Mouse (Mus musculus) megakaryocyte, embryonic 14.5 days (primary cell): ENCODE measurements around the gene Ddx19a. TPM values are rescaled to one million over a fixed set of nuclear protein-coding genes. Genes with fewer than 3 reads are reported as not detected.

Experiments used
- H3K27me3 ChIP-seq: replicated peaks from 2 replicates; pipeline ENCODE3; 2012; ENCODE audit warnings: inconsistent platforms
- H3K36me3 ChIP-seq: replicated peaks from 2 replicates; pipeline ENCODE3; 2012; ENCODE audit warnings: low read length, inconsistent platforms, mixed read lengths
- H3K4me1 ChIP-seq: 2 replicates; pipeline ENCODE4 v1.6.1; 2012; ENCODE audit warnings: inconsistent platforms
- H3K4me3 ChIP-seq: replicated peaks from 2 replicates; pipeline ENCODE3; 2012; ENCODE audit warnings: moderate library complexity, mild to moderate bottlenecking, inconsistent platforms
- H3K9me3 ChIP-seq: 2 replicates; pipeline ENCODE4 v1.6.1; 2012; ENCODE audit warnings: inconsistent platforms
- FLI1 ChIP-seq: IDR thresholded peaks from 2 replicates; pipeline ENCODE4 v1.6.1; 2012; ENCODE audit warnings: low read length, inconsistent platforms, mixed read lengths
- GATA1 ChIP-seq: IDR thresholded peaks from 3 replicates; pipeline ENCODE4 v1.6.1; 2012; ENCODE audit warnings: mixed read lengths, low read length, inconsistent platforms, borderline replicate concordance
- polyA plus RNA-seq: library from polyadenylated mRNA; stranded (reverse); fragments of >175 nt; gene quantifications from 2 replicates; pipeline ENCODE4 v1.2.3, GENCODE M21; 2012; ENCODE audit warnings: low replicate concordance; ENCODE audit not compliant: insufficient read depth

Ddx19a gene
- polyA plus RNA-seq, 1 experiment: 18.4 TPM

DNA sequence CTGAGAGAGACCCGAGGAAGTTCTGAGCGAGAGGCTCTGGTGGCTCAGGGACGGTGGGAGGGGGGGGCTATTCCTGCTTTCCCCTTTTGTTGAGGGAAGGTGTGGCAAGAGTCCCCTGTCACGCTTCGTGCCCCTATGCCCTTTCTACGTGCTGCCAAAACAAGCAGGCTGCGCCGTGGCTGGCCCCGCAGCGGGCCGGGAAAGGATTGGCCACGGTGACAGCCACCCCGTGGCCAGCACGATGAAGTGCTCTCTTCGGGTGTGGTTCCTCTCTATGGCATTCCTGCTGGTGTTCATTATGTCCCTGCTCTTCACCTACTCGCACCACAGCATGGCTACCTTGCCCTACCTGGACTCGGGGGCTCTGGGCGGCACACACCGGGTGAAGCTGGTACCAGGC is 40.1 kb downstream of the Ddx19a start:
- Histone ChIP-seq H3K27me3 (no peaks in the 10 kb centered on the region), H3K4me1 (peaks cover 45% of the 10 kb centered on the region), H3K4me3 (no peak overlapping the region), H3K9me3 (peaks cover 9% of the 10 kb centered on the region), H3K36me3 (peaks cover 98% of the 10 kb centered on the region)
- TF ChIP-seq FLI1 (no peak), GATA1 (no peak)

DNA sequence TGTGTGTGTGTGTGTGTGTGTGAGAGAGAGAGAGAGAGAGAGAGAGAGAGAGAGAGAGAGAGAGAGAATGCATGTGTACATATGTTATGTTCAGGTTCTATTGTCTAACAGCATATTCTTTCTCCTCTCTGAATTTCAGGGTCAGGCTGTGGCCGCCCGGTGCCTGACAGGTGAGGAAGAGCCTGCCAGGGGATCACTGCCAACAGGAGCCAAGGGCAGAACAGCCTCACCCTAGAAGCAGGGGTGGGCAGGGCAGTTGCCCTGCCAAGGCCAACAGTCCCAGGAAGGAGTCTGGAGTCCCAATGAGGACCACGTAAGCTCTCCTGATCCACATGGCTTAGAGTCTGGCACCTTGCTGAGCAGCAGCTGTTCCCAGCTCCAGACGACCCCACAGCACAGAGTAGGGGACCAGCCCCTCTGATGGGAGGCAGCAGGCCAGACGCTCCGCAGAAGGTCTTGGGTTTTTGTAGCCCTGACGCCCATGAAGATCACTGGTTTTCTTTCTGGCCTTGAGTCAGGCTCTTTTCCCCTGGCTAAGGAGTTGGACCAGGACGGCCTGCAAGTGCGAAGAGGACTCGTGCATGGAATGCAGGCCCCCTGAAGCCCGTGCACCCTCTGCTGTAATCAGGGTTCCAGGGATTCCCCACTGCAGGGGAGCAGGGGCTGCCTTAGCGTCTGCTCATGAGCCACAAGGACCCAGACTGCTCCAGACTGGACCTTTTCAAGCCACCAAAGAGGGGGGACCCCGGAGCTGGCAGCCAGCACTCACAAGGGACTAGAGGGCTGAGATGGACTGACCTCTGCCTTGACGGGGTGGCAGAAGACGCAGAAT is 40.8 kb downstream of the Ddx19a start:
- Histone ChIP-seq H3K4me3 (no peak overlapping the region), H3K4me1 (peaks cover 46% of the 10 kb centered on the region), H3K9me3 (peaks cover 9% of the 10 kb centered on the region), H3K36me3 (peaks cover 98% of the 10 kb centered on the region), H3K27me3 (no peaks in the 10 kb centered on the region)
- TF ChIP-seq FLI1 (no peak), GATA1 (no peak)

DNA sequence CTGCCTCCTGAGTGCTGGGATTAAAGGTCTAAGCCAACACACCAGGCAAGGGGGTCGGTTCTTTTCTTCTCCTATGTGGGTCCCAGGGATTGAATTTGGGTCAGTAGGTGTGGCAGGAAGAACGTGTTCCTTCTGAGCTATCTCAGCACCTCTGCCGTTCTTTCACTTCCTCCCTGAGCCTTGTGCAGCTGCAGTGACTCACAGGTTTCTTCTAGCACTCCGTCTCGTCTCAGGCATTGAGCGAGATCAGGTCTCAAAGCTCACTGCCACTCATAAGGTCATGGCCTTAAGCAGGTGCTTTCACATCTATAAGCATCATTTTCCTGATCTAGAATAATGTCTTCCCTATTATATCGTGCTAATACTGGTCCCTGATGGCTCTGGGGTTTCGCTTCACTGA is 42.8 kb downstream of the Ddx19a start:
- peaks cover 9% of the 10 kb centered on the region for H3K9me3 ChIP-seq
- H3K4me3 ChIP-seq: no peak overlapping the region
- peaks cover 98% of the 10 kb centered on the region for H3K36me3 ChIP-seq
- H3K27me3 ChIP-seq: no peaks in the 10 kb centered on the region
- TF ChIP-seq GATA1: no peak
- TF ChIP-seq FLI1: no peak
- peaks cover 66% of the 10 kb centered on the region for H3K4me1 ChIP-seq

DNA sequence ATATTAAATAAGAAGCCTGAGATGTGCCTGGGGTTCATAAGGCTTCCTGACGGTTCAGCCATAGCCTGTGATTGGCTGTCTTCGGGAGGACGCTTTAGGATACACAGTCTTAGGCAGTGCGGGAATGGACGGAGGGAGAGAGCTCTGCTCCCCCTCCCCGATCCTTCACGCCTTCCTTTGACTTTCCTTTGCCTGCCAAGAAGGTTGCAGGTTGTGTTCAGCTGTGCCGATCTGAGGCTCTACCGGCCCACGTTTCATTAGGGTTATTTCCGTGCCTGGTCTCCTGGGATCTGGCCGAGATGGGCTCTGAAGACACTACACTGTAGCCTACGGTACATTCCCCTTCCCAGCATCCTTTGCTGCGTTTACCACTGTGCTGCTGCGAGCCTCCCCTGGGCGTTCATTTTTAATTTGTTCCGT is 47.5 kb downstream of the Ddx19a start:
- H3K36me3 ChIP-seq: peaks cover 87% of the 10 kb centered on the region
- peaks cover 9% of the 10 kb centered on the region for H3K9me3 ChIP-seq
- TF ChIP-seq FLI1 (no peak), GATA1 (no peak)
- peak overlapping the region; percentile 43 for H3K4me3 ChIP-seq
- H3K4me1 ChIP-seq: peaks cover 79% of the 10 kb centered on the region
- no peaks in the 10 kb centered on the region for H3K27me3 ChIP-seq

DNA sequence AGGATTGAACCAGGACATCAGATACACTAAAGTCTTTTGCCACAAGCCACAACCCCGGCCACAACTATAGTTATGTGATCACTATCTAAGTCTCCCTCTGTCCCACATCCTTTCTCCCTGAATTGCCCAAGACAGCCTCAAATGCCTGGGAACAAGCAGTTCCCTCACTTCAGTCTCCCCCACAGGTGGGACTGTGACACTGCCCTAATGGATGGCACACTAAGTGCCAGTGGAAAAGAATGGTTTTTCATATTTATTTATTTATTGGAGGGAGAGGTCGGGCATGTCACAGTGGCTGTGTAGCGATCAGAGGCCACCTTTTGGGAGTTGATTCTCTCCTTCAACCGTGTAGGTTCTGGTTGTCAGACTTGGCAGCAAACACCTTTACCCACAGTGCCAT is 51.9 kb downstream of the Ddx19a start:
- peaks cover 89% of the 10 kb centered on the region for H3K4me1 ChIP-seq

DNA sequence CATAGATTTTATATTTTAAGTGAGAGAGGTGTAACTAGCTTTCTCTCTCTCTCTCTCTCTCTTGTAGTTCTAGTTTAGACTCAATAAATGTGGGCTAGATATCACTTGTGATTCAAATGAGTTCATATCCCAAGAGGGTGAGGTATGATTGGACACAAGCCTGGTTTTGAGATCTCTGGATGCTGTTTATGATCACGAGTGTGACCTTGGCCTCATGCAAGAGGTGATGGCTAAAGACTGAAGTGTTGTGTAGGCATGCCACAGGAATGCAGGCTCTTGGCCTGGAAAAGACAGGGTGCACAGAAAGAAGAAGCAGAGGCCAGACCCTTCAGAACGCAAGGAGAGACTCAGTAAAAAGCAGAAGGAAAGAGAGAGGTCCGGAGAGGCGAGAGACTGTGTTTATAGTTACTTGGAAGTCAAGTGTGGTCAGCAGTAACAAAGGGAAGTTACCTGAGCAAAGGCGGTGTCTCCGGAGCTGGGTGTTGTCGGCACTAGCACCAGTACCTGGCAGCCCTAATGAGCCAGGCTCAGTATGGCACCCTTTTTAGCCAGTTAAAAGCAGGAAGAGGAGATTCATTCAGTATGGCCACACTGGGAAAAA is 53.2 kb downstream of the Ddx19a start:
- H3K36me3 ChIP-seq: peaks cover 69% of the 10 kb centered on the region
- H3K9me3 ChIP-seq: no peaks in the 10 kb centered on the region
- H3K4me1 ChIP-seq: peaks cover 93% of the 10 kb centered on the region
- no peak for TF ChIP-seq GATA1
- TF ChIP-seq FLI1: no peak
- no peak overlapping the region for H3K4me3 ChIP-seq
- H3K27me3 ChIP-seq: no peaks in the 10 kb centered on the region

More for the DNA sequence above, 51.9 kb downstream of the Ddx19a start:
- Histone ChIP-seq H3K27me3 (no peaks in the 10 kb centered on the region), H3K36me3 (peaks cover 73% of the 10 kb centered on the region), H3K4me3 (no peak overlapping the region), H3K9me3 (no peaks in the 10 kb centered on the region)
- no peak for TF ChIP-seq GATA1
- TF ChIP-seq FLI1: no peak

DNA sequence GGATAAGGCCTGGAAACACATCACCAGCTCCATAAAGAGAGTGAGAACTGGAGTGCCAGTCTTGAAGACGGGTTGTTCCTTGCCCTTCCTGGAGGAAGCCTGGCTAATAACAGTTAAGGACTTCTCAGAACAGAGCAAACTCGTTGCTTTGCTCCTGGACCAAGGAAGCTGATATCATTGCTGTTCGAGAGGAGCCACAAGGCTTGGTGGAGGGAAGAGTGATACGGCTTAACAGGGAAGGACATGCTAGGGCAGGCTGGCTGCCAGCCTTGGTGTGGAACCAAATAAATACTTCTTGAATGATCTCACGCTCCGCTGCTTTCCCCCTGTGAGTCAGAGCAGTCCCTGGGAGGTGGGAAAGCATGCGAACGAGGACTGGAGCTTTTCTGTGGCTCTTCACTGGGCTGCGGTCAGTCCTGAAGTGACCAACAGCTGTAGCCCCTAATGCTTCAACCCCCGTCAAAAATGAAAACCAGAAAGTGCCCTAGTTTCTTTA is 56.1 kb downstream of the Ddx19a start:
- TF ChIP-seq FLI1 (no peak), GATA1 (no peak)
- H3K27me3 ChIP-seq: no peaks in the 10 kb centered on the region
- peaks cover 100% of the 10 kb centered on the region for H3K4me1 ChIP-seq
- no peaks in the 10 kb centered on the region for H3K9me3 ChIP-seq
- H3K4me3 ChIP-seq: peak overlapping the region; percentile 77
- peaks cover 67% of the 10 kb centered on the region for H3K36me3 ChIP-seq

DNA sequence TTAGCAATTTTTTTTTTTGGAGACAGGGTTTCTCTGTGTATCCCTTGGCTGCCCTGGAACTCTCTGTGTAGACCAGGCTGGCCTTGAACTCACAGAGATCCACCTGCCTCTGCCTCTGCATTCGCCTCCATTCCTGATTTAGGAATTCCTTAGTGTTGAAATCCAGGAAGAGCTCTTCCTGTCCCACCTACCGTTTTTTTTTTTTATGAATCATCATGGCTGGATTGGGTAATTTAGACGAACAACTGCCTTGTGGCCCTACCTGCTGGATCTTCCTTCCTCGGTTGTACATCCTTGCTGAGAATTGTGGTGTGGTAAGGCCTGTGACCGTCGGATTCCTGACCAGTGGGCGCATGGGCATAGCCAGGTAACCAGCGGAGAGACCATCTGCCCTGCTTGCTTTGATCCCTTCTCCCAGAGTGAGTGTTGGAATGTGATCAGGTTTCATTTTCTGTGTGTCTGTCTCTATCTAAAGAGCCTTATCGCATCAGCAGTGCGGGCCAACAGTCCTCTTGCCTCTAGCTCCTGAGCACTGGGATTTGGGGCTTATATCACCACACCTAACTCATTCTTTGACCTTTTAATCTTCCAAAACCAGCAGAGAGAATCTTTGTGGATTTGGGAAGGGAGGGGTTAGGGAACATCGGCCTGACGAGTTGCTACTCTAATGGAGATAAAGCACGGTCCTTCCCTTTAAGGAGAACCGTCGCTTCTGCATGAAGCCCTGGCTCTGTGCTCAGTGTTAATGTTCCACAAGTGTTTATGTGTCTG is 56.7 kb downstream of the Ddx19a start:
- no peaks in the 10 kb centered on the region for H3K9me3 ChIP-seq
- no peaks in the 10 kb centered on the region for H3K27me3 ChIP-seq
- peaks cover 68% of the 10 kb centered on the region for H3K36me3 ChIP-seq
- TF ChIP-seq FLI1: no peak
- no peak for TF ChIP-seq GATA1
- H3K4me3 ChIP-seq: peak overlapping the region; percentile 80
- H3K4me1 ChIP-seq: peaks cover 100% of the 10 kb centered on the region

DNA sequence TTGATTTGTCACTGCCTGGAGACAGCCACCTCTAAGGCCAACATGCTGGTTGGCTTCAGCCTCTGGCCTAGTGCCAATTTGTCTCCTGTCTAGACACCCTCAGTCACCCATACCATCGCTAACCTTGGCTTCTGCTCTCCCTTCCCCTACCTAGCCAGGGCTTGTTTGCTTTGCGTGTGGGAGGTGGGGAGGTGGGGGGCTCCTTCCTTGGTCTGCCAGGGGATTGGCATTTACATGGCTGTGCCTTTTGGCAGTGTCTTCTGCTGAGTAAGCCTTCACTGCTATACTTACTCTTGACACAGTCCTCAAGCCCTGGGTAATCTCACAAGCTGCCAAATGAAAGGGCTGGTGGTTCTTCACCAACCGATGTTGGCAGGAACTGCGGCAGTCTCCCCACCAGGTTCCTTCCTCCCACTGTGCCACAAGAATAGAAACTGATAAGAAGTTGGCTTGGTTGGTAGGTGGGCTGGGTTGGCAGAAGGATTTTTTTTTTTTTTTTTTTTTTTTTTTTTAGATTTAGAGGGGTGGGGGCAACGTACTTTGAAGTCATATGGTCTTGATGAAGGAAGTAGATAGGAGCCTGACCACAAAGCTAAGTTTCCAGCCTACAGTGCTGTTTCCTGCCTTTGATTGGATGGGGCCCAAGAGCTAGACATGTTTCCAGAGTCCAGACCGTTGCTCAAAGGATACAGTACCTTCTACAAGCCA is 58.6 kb downstream of the Ddx19a start:
- TF ChIP-seq GATA1: no peak
- no peak for TF ChIP-seq FLI1
- Histone ChIP-seq H3K36me3 (peaks cover 67% of the 10 kb centered on the region), H3K27me3 (no peaks in the 10 kb centered on the region), H3K9me3 (no peaks in the 10 kb centered on the region), H3K4me1 (peaks cover 100% of the 10 kb centered on the region), H3K4me3 (peak overlapping the region; percentile 82)
